Mouse (Mus musculus): ENCODE measurements around the gene Col25a1. TPM values are rescaled to one million over a fixed set of nuclear protein-coding genes. Genes with fewer than 3 reads are reported as not detected.

Gene Col25a1
- polyA plus RNA-seq, 1 experiment from 2014 or later = 17.1 TPM

GRCm38 (mm10) chr3:130290672-130291071 is 159.4 kb downstream of the Col25a1 start:
- 93% methylated on average over 5 of the region's 5 CpGs for WGBS

GRCm38 (mm10) chr3:130291926-130292325 is 160.6 kb downstream of the Col25a1 start:
- Histone ChIP-seq H3K27ac (replicated peaks; ENCODE audit: low read depth, low read length) (no peak overlapping the region), H3K36me3 (ENCODE audit: control insufficient read depth, insufficient read depth, low read length) (no peaks in the 10 kb centered on the region), H3K9me3 (ENCODE audit: control insufficient read depth, low read length) (no peaks in the 10 kb centered on the region), H3K9ac (replicated peaks; ENCODE audit: low read length) (no peak overlapping the region), H3K4me2 (ENCODE audit: low read length) (no peak overlapping the region), H3K4me3 (replicated peaks; ENCODE audit: low read depth, low read length) (no peak overlapping the region), H3K4me1 (ENCODE audit: control insufficient read depth, insufficient read depth, low read length) (peaks cover 13% of the 10 kb centered on the region; the same call in 1 of the 2 replicates), H3K27me3 (ENCODE audit: control insufficient read depth, insufficient read depth, low read length) (no peaks in the 10 kb centered on the region)
- 79% methylated on average over 5 of the region's 5 CpGs for WGBS
- ATAC-seq (ENCODE audit: low FRiP score, low TSS enrichment) (no peak), DNase-seq (no peak)

More at GRCm38 (mm10) chr3:130290672-130291071, 159.4 kb downstream of the Col25a1 start:
- Histone ChIP-seq H3K27ac (replicated peaks; ENCODE audit: low read depth, low read length) (no peak overlapping the region), H3K27me3 (ENCODE audit: control insufficient read depth, insufficient read depth, low read length) (no peaks in the 10 kb centered on the region), H3K9me3 (ENCODE audit: control insufficient read depth, low read length) (no peaks in the 10 kb centered on the region), H3K36me3 (ENCODE audit: control insufficient read depth, insufficient read depth, low read length) (no peaks in the 10 kb centered on the region), H3K4me3 (replicated peaks; ENCODE audit: low read depth, low read length) (no peak overlapping the region), H3K4me2 (ENCODE audit: low read length) (no peak overlapping the region), H3K4me1 (ENCODE audit: control insufficient read depth, insufficient read depth, low read length) (peaks cover 13% of the 10 kb centered on the region; the same call in 1 of the 2 replicates), H3K9ac (replicated peaks; ENCODE audit: low read length) (no peak overlapping the region)
- no peak for DNase-seq
- no peak for ATAC-seq (ENCODE audit: low FRiP score, low TSS enrichment)

DNA sequence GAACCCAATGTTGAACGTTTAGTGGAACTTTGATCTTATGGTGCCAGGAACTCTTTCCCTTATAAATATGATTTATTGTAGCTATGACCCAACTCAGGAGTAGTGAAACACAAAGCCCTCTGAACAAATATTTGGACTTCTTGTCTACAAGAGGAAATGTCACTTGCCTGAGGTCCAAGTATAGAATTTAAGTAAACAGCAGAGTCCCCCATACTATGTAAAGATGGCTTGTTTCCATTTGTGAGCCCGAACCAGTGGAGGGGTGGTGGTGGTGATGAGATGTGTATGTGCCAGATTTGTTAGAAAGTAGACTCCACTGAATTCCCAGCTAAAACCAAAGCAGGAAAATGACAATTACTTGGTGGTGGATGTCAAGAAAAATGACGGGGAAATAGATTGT is 169.2 kb downstream of the Col25a1 start:
- ATAC-seq (ENCODE audit: low FRiP score, low TSS enrichment) = no peak
- WGBS = 87% methylated on average over 3 of the region's 3 CpGs
- DNase-seq = no peak

DNA sequence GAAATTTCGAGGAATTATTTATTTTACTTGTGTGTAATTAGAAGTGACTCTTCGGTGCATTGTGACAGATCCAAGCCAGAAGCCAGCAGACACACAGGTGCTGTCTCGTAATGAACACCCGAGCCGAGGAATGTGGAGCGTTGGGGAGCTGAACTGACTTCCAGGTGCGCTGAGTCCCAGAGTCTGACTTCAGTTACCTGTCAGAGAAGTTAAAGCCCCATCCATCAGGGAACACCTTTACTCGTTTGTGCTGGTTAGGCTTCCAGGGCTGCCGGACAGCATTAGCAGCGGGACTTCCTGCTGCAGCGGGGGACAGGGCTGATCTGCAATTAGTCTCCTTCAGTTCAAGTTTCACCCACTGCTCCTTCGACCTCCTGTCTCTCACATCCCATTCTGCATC is 172.3 kb downstream of the Col25a1 start:
- 77% methylated on average over 12 of the region's 12 CpGs for WGBS

More for the DNA sequence above, 169.2 kb downstream of the Col25a1 start:
- no peaks in the 10 kb centered on the region for H3K4me1 ChIP-seq (ENCODE audit: control insufficient read depth, insufficient read depth, low read length)
- no peaks in the 10 kb centered on the region for H3K36me3 ChIP-seq (ENCODE audit: control insufficient read depth, insufficient read depth, low read length)
- H3K27me3 ChIP-seq (ENCODE audit: control insufficient read depth, insufficient read depth, low read length) = no peaks in the 10 kb centered on the region
- H3K27ac ChIP-seq (replicated peaks; ENCODE audit: low read depth, low read length) = no peak overlapping the region
- H3K4me2 ChIP-seq (ENCODE audit: low read length) = no peak overlapping the region
- H3K9me3 ChIP-seq (ENCODE audit: control insufficient read depth, low read length) = no peaks in the 10 kb centered on the region
- H3K4me3 ChIP-seq (replicated peaks; ENCODE audit: low read depth, low read length) = no peak overlapping the region
- no peak overlapping the region for H3K9ac ChIP-seq (replicated peaks; ENCODE audit: low read length)

GRCm38 (mm10) chr3:130304827-130305226 is 173.5 kb downstream of the Col25a1 start:
- Histone ChIP-seq H3K27me3 (ENCODE audit: control insufficient read depth, insufficient read depth, low read length) (no peaks in the 10 kb centered on the region), H3K9me3 (ENCODE audit: control insufficient read depth, low read length) (no peaks in the 10 kb centered on the region), H3K4me2 (ENCODE audit: low read length) (no peak overlapping the region), H3K4me3 (replicated peaks; ENCODE audit: low read depth, low read length) (no peak overlapping the region), H3K9ac (replicated peaks; ENCODE audit: low read length) (no peak overlapping the region), H3K4me1 (ENCODE audit: control insufficient read depth, insufficient read depth, low read length) (peaks cover 13% of the 10 kb centered on the region; the same call in 1 of the 2 replicates), H3K36me3 (ENCODE audit: control insufficient read depth, insufficient read depth, low read length) (no peaks in the 10 kb centered on the region), H3K27ac (replicated peaks; ENCODE audit: low read depth, low read length) (peak overlapping the region; percentile 37; the same call in 1 of the 2 replicates)
- DNase-seq (peak; percentile 53), ATAC-seq (ENCODE audit: low FRiP score, low TSS enrichment) (peak; percentile 34; the same call in 1 of the 2 replicates)
- WGBS = 55% methylated on average over 9 of the region's 9 CpGs

More for the DNA sequence above, 172.3 kb downstream of the Col25a1 start:
- Histone ChIP-seq H3K36me3 (ENCODE audit: control insufficient read depth, insufficient read depth, low read length) (no peaks in the 10 kb centered on the region), H3K9ac (replicated peaks; ENCODE audit: low read length) (no peak overlapping the region), H3K4me1 (ENCODE audit: control insufficient read depth, insufficient read depth, low read length) (0 out of 2 replicates have a peak, but pooled peaks cover 3% of the 10 kb centered on the region), H3K4me3 (replicated peaks; ENCODE audit: low read depth, low read length) (no peak overlapping the region), H3K9me3 (ENCODE audit: control insufficient read depth, low read length) (no peaks in the 10 kb centered on the region), H3K27ac (replicated peaks; ENCODE audit: low read depth, low read length) (no peak overlapping the region), H3K27me3 (ENCODE audit: control insufficient read depth, insufficient read depth, low read length) (no peaks in the 10 kb centered on the region), H3K4me2 (ENCODE audit: low read length) (no peak overlapping the region)
- DNase-seq = no peak
- ATAC-seq (ENCODE audit: low FRiP score, low TSS enrichment) = no peak

DNA sequence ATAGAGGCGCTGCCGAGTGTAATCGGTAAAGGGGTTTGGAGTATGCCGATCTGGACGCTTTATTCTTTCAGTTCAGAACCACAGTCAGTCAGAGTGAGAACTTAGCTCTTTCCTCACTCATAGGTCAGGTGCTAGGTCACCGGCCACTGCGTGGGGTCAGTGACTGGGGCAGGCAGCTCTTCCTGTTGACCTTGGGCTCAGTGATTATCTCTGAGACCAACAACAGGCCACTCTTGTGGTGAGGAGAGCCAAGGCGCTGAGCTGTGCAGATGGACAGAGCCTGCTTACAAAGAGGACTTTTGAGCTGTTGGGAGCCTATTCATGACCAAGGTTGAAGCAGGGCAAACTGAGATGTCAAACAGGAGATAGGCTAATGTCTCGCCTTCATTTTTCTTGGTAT is 174.4 kb downstream of the Col25a1 start:
- Histone ChIP-seq H3K27me3 (ENCODE audit: control insufficient read depth, insufficient read depth, low read length) (no peaks in the 10 kb centered on the region), H3K36me3 (ENCODE audit: control insufficient read depth, insufficient read depth, low read length) (no peaks in the 10 kb centered on the region), H3K4me2 (ENCODE audit: low read length) (no peak overlapping the region), H3K9me3 (ENCODE audit: control insufficient read depth, low read length) (no peaks in the 10 kb centered on the region), H3K4me3 (replicated peaks; ENCODE audit: low read depth, low read length) (no peak overlapping the region), H3K9ac (replicated peaks; ENCODE audit: low read length) (no peak overlapping the region), H3K4me1 (ENCODE audit: control insufficient read depth, insufficient read depth, low read length) (peaks cover 22% of the 10 kb centered on the region; the same call in 1 of the 2 replicates), H3K27ac (replicated peaks; ENCODE audit: low read depth, low read length) (no peak overlapping the region)
- no peak for DNase-seq
- ATAC-seq (ENCODE audit: low FRiP score, low TSS enrichment) = no peak
- 89% methylated on average over 9 of the region's 9 CpGs for WGBS

DNA sequence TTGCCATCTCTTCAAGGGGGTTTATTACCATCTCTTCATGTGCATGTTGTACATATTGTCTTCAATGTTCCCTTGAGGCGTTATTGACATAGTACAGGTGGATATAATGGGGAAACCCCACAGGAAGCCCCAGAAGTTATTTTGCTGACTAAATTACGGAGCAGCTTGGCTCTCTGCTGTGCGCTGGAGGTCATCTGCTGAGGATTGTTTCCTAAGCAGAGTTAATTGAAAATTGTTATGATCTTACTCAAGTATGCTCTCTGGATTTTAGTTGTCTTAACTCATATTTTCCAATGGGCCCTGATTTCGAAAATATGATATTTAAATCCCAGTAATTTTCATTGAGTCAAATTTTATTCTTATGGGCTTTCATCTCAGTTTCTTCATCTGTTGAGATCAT is 178.0 kb downstream of the Col25a1 start:
- H3K4me1 ChIP-seq (ENCODE audit: control insufficient read depth, insufficient read depth, low read length) = peaks cover 26% of the 10 kb centered on the region; the same call in 1 of the 2 replicates
- WGBS = 66% methylated on average over 4 of the region's 4 CpGs
- H3K9ac ChIP-seq (replicated peaks; ENCODE audit: low read length) = no peak overlapping the region
- DNase-seq = no peak
- no peak for ATAC-seq (ENCODE audit: low FRiP score, low TSS enrichment)
- no peaks in the 10 kb centered on the region for H3K27me3 ChIP-seq (ENCODE audit: control insufficient read depth, insufficient read depth, low read length)
- H3K27ac ChIP-seq (replicated peaks; ENCODE audit: low read depth, low read length) = no peak overlapping the region
- H3K4me3 ChIP-seq (replicated peaks; ENCODE audit: low read depth, low read length) = no peak overlapping the region
- no peaks in the 10 kb centered on the region for H3K36me3 ChIP-seq (ENCODE audit: control insufficient read depth, insufficient read depth, low read length)
- no peaks in the 10 kb centered on the region for H3K9me3 ChIP-seq (ENCODE audit: control insufficient read depth, low read length)
- no peak overlapping the region for H3K4me2 ChIP-seq (ENCODE audit: low read length)

- peak; percentile 80; the same call in 1 of the 2 replicates for ATAC-seq (ENCODE audit: low FRiP score, low TSS enrichment)
- no peaks in the 10 kb centered on the region for H3K9me3 ChIP-seq (ENCODE audit: control insufficient read depth, low read length)
- no peak overlapping the region for H3K4me2 ChIP-seq (ENCODE audit: low read length)
- no peaks in the 10 kb centered on the region for H3K36me3 ChIP-seq (ENCODE audit: control insufficient read depth, insufficient read depth, low read length)
- no peak overlapping the region for H3K4me3 ChIP-seq (replicated peaks; ENCODE audit: low read depth, low read length)
- DNase-seq = peak; percentile 76
- WGBS = 32% methylated on average over 14 of the region's 14 CpGs
- H3K27me3 ChIP-seq (ENCODE audit: control insufficient read depth, insufficient read depth, low read length) = no peaks in the 10 kb centered on the region
- peak overlapping the region; percentile 32; the same call in 1 of the 2 replicates for H3K27ac ChIP-seq (replicated peaks; ENCODE audit: low read depth, low read length)
- peaks cover 26% of the 10 kb centered on the region; the same call in 1 of the 2 replicates for H3K4me1 ChIP-seq (ENCODE audit: control insufficient read depth, insufficient read depth, low read length)
- H3K9ac ChIP-seq (replicated peaks; ENCODE audit: low read length) = no peak overlapping the region; the same call in 1 of the 2 replicates
Observed at GRCm38 (mm10) chr3:130310694-130311305, 179.5 kb downstream of the Col25a1 start.

GRCm38 (mm10) chr3:130313246-130313645 is 181.9 kb downstream of the Col25a1 start:
- no peak for ATAC-seq (ENCODE audit: low FRiP score, low TSS enrichment)

More at GRCm38 (mm10) chr3:130313246-130313645, 181.9 kb downstream of the Col25a1 start:
- Histone ChIP-seq H3K4me3 (replicated peaks; ENCODE audit: low read depth, low read length) (no peak overlapping the region), H3K4me1 (ENCODE audit: control insufficient read depth, insufficient read depth, low read length) (peaks cover 26% of the 10 kb centered on the region; the same call in 1 of the 2 replicates), H3K9me3 (ENCODE audit: control insufficient read depth, low read length) (no peaks in the 10 kb centered on the region), H3K4me2 (ENCODE audit: low read length) (no peak overlapping the region), H3K9ac (replicated peaks; ENCODE audit: low read length) (no peak overlapping the region), H3K27ac (replicated peaks; ENCODE audit: low read depth, low read length) (no peak overlapping the region), H3K36me3 (ENCODE audit: control insufficient read depth, insufficient read depth, low read length) (no peaks in the 10 kb centered on the region), H3K27me3 (ENCODE audit: control insufficient read depth, insufficient read depth, low read length) (no peaks in the 10 kb centered on the region)
- WGBS = 77% methylated on average over 6 of the region's 6 CpGs
- DNase-seq = no peak

All from midbrain, embryonic 14.5 days (tissue).